Mouse (Mus musculus): ENCODE data around the gene Spock1. TPM values are rescaled to one million over a fixed set of nuclear protein-coding genes. Genes with fewer than 3 reads are reported as not detected.

Gene Spock1
- total RNA-seq, 1 experiment = 0.40 TPM

DNA sequence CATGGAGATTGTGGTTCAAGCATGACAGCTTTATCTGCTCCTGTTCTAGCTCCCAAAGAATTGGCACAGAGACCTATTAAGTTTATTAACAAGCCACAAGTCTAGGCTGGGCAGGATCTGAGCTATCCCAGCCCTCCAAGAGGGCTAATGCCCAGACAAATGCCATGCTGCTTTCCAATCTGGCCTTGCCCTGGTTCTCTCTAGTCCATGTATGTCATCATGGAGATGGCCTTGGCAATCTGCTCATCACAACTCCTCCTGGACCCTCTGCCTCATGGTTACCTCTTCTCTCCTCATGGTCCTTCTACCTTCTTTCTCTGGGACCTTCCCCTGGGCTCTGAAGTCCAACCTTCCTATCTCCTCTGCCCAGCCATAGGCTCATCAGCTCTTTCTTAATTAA lies 35.8 kb upstream of the Spock1 start:
- Histone ChIP-seq H3K27ac (ENCODE audit: insufficient read depth, low read depth, low read length, poor library complexity, severe bottlenecking) (no peak overlapping the region), H3K4me1 (ENCODE audit: control insufficient read depth in 2 of 2, insufficient read depth in 2 of 2, low read length in 2 of 2, poor library complexity in 1 of 2) (no peaks in the 10 kb centered on the region), H3K36me3 (ENCODE audit: control insufficient read depth, insufficient read depth, low read length, poor library complexity, severe bottlenecking) (no peaks in the 10 kb centered on the region), H3K9ac (ENCODE audit: insufficient read depth, low read depth, low read length, poor library complexity, severe bottlenecking) (no peak overlapping the region), H3K9me3 (ENCODE audit: control insufficient read depth, insufficient read depth, low read depth, low read length) (no peaks in the 10 kb centered on the region), H3K4me3 (ENCODE audit: insufficient read depth in 1 of 2, low read depth in 1 of 2, low read length in 2 of 2, poor library complexity in 1 of 2, severe bottlenecking in 1 of 2) (no peak overlapping the region)
- TF ChIP-seq HCFC1 (IDR thresholded peaks at IDR 0.05; ENCODE audit: borderline replicate concordance, insufficient read depth, low read length) = no peak
- no peak for DNase-seq (ENCODE audit: low read depth, low spot score)
- in situ Hi-C loops (cut with MboI; ENCODE audit: low sequenced_read_pairs in 2 of 2, unreplicated experiment in 2 of 2) = no loop called here

DNA sequence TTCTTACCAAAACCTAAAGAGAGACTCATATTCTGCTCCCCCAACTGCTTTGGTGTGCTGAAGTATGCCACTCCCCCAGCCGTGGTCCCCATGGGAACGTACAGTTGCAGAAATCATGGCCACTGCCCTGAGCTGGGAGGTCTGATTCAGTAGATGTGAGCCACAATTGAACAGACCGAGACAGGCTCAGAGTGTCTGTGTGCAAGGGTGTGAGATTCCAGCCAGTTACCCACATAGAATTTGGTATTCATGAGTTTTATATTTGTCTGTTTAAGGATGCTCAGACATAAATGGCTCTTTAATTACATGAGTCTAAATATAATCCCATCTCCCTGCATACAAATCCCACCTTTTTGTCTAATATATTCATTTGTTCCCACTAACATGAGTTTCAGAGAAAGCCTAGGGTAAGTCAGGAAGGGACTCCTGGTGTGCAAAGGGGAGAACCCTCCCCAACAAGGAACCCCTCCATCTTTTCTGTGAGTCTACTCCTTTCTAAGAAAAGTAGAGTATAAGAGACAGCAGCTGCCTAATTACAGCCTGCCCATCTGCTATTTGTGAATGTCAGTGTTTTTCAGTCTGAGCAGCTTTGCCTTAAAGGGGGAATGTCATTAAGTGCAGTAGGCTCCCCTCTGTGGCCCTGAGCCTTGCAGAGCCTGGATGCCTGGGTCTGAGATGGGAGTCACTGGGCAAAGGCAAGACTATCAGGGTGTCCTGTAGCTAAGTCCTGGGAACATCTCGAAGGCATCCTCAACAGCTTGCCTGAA lies 29.5 kb upstream of the Spock1 start:
- Histone ChIP-seq H3K9me3 (ENCODE audit: control insufficient read depth, insufficient read depth, low read depth, low read length) (no peaks in the 10 kb centered on the region), H3K27ac (ENCODE audit: insufficient read depth, low read depth, low read length, poor library complexity, severe bottlenecking) (no peak overlapping the region), H3K36me3 (ENCODE audit: control insufficient read depth, insufficient read depth, low read length, poor library complexity, severe bottlenecking) (no peaks in the 10 kb centered on the region), H3K4me1 (ENCODE audit: control insufficient read depth in 2 of 2, insufficient read depth in 2 of 2, low read length in 2 of 2, poor library complexity in 1 of 2) (no peaks in the 10 kb centered on the region), H3K4me3 (ENCODE audit: insufficient read depth in 1 of 2, low read depth in 1 of 2, low read length in 2 of 2, poor library complexity in 1 of 2, severe bottlenecking in 1 of 2) (no peak overlapping the region), H3K9ac (ENCODE audit: insufficient read depth, low read depth, low read length, poor library complexity, severe bottlenecking) (no peak overlapping the region)
- no peak for DNase-seq (ENCODE audit: low read depth, low spot score)
- TF ChIP-seq HCFC1 (IDR thresholded peaks at IDR 0.05; ENCODE audit: borderline replicate concordance, insufficient read depth, low read length) (no peak), ZC3H11A (IDR thresholded peaks at IDR 0.05; ENCODE audit: borderline replicate concordance, low read depth, low read length) (no peak), MAFK (IDR thresholded peaks at IDR 0.05; ENCODE audit: insufficient read depth, low read depth, low read length) (no peak), CHD2 (IDR thresholded peaks at IDR 0.05; ENCODE audit: low read depth, low read length) (no peak), ZNF384 (IDR thresholded peaks at IDR 0.05; ENCODE audit: low read depth, low read length) (no peak)
- in situ Hi-C loops (cut with MboI; ENCODE audit: low sequenced_read_pairs in 2 of 2, unreplicated experiment in 2 of 2) = no loop called here

DNA sequence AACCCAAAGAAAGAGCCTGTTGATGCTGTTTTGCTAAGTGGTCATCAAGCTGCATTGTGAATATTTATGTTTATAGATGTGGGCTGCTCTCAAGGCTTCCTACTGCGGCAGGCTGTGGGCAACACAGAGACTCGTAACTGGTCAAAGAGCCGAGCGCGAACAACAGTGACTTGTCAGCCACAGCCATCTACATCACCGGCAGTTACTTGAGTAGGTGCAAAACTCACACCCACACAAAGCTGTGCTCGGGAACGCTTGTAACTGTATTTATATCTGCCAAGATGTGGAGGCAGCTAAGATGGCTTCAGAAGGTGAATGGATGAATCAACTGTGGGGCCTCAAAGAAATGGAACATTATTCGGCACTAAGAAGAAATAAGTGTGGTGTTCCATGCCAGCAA lies 23.9 kb upstream of the Spock1 start:
- no peak overlapping the region for H3K27ac ChIP-seq (ENCODE audit: insufficient read depth, low read depth, low read length, poor library complexity, severe bottlenecking)
- in situ Hi-C loops (cut with MboI; ENCODE audit: low sequenced_read_pairs in 2 of 2, unreplicated experiment in 2 of 2) = no loop called here
- H3K9me3 ChIP-seq (ENCODE audit: control insufficient read depth, insufficient read depth, low read depth, low read length) = no peaks in the 10 kb centered on the region
- no peak overlapping the region for H3K4me3 ChIP-seq (ENCODE audit: insufficient read depth in 1 of 2, low read depth in 1 of 2, low read length in 2 of 2, poor library complexity in 1 of 2, severe bottlenecking in 1 of 2)
- no peaks in the 10 kb centered on the region for H3K36me3 ChIP-seq (ENCODE audit: control insufficient read depth, insufficient read depth, low read length, poor library complexity, severe bottlenecking)
- H3K9ac ChIP-seq (ENCODE audit: insufficient read depth, low read depth, low read length, poor library complexity, severe bottlenecking) = no peak overlapping the region
- no peak for DNase-seq (ENCODE audit: low read depth, low spot score)
- TF ChIP-seq MAFK (IDR thresholded peaks at IDR 0.05; ENCODE audit: insufficient read depth, low read depth, low read length) (no peak), HCFC1 (IDR thresholded peaks at IDR 0.05; ENCODE audit: borderline replicate concordance, insufficient read depth, low read length) (no peak), ZC3H11A (IDR thresholded peaks at IDR 0.05; ENCODE audit: borderline replicate concordance, low read depth, low read length) (no peak), CHD2 (IDR thresholded peaks at IDR 0.05; ENCODE audit: low read depth, low read length) (no peak), ZNF384 (IDR thresholded peaks at IDR 0.05; ENCODE audit: low read depth, low read length) (no peak)
- H3K4me1 ChIP-seq (ENCODE audit: control insufficient read depth in 2 of 2, insufficient read depth in 2 of 2, low read length in 2 of 2, poor library complexity in 1 of 2) = peaks cover 3 to 6% of the 10 kb centered on the region in 2 experiments; a peak in 1 of 4 replicates

DNA sequence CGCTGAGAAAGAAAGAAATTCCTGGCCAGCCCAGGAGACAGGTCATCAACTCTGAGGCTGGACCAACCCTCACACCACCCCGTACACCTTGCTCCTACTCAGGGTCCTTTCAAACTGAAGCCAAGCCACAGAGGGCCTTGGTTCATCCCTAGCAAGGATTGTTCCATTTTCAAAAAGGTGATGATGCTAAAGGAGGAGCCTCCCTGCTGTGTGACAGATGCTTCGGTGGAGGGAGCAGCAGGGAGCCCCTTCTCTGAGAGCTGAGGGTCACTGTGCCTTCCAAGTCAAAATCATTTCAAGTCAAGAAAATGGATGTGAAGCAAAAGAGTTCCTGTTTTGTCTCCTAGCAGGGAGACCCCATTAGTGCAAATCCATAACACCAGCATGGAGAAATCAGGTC lies 23.2 kb upstream of the Spock1 start:
- peaks cover 3 to 6% of the 10 kb centered on the region in 2 experiments; a peak in 1 of 4 replicates for H3K4me1 ChIP-seq (ENCODE audit: control insufficient read depth in 2 of 2, insufficient read depth in 2 of 2, low read length in 2 of 2, poor library complexity in 1 of 2)
- TF ChIP-seq ZC3H11A (IDR thresholded peaks at IDR 0.05; ENCODE audit: borderline replicate concordance, low read depth, low read length) (no peak), HCFC1 (IDR thresholded peaks at IDR 0.05; ENCODE audit: borderline replicate concordance, insufficient read depth, low read length) (no peak), MAFK (IDR thresholded peaks at IDR 0.05; ENCODE audit: insufficient read depth, low read depth, low read length) (no peak)
- DNase-seq (ENCODE audit: low read depth, low spot score) = no peak
- no peaks in the 10 kb centered on the region for H3K9me3 ChIP-seq (ENCODE audit: control insufficient read depth, insufficient read depth, low read depth, low read length)
- no peak overlapping the region for H3K9ac ChIP-seq (ENCODE audit: insufficient read depth, low read depth, low read length, poor library complexity, severe bottlenecking)
- H3K36me3 ChIP-seq (ENCODE audit: control insufficient read depth, insufficient read depth, low read length, poor library complexity, severe bottlenecking) = no peaks in the 10 kb centered on the region
- H3K4me3 ChIP-seq (ENCODE audit: insufficient read depth in 1 of 2, low read depth in 1 of 2, low read length in 2 of 2, poor library complexity in 1 of 2, severe bottlenecking in 1 of 2) = no peak overlapping the region
- in situ Hi-C loops (cut with MboI; ENCODE audit: low sequenced_read_pairs in 2 of 2, unreplicated experiment in 2 of 2) = no loop called here
- H3K27ac ChIP-seq (ENCODE audit: insufficient read depth, low read depth, low read length, poor library complexity, severe bottlenecking) = no peak overlapping the region

DNA sequence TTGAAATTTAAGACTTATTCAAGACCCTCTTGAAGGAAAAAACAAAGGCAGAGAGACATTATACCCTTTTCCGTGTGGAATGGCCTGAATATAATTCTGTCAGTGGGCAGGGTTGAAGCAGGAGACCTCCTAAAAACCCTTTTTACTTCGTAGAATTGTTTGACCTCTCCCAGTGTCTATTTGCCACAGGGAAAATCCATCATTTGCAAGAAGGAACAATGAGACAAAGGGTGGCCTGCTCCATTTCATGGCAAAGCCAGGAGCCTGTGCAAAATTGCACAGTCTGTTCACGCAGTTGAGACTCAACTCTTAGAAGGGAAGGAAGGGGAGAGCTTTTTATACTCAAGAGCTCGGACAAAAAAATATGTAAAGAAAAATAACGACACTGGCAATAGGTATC lies 22.6 kb upstream of the Spock1 start:
- Histone ChIP-seq H3K36me3 (ENCODE audit: control insufficient read depth, insufficient read depth, low read length, poor library complexity, severe bottlenecking) (no peaks in the 10 kb centered on the region), H3K4me1 (ENCODE audit: control insufficient read depth in 2 of 2, insufficient read depth in 2 of 2, low read length in 2 of 2, poor library complexity in 1 of 2) (peaks cover 3 to 6% of the 10 kb centered on the region in 2 experiments; a peak in 1 of 4 replicates), H3K9ac (ENCODE audit: insufficient read depth, low read depth, low read length, poor library complexity, severe bottlenecking) (no peak overlapping the region), H3K4me3 (ENCODE audit: insufficient read depth in 1 of 2, low read depth in 1 of 2, low read length in 2 of 2, poor library complexity in 1 of 2, severe bottlenecking in 1 of 2) (no peak overlapping the region), H3K27ac (ENCODE audit: insufficient read depth, low read depth, low read length, poor library complexity, severe bottlenecking) (no peak overlapping the region), H3K9me3 (ENCODE audit: control insufficient read depth, insufficient read depth, low read depth, low read length) (no peaks in the 10 kb centered on the region)
- in situ Hi-C loops (cut with MboI; ENCODE audit: low sequenced_read_pairs in 2 of 2, unreplicated experiment in 2 of 2) = no loop called here
- DNase-seq (ENCODE audit: low read depth, low spot score) = no peak
- TF ChIP-seq ZNF384 (IDR thresholded peaks at IDR 0.05; ENCODE audit: low read depth, low read length) = no peak
- TF ChIP-seq MAFK (IDR thresholded peaks at IDR 0.05; ENCODE audit: insufficient read depth, low read depth, low read length) = no peak
- no peak for TF ChIP-seq CHD2 (IDR thresholded peaks at IDR 0.05; ENCODE audit: low read depth, low read length)
- no peak for TF ChIP-seq HCFC1 (IDR thresholded peaks at IDR 0.05; ENCODE audit: borderline replicate concordance, insufficient read depth, low read length)
- no peak for TF ChIP-seq ZC3H11A (IDR thresholded peaks at IDR 0.05; ENCODE audit: borderline replicate concordance, low read depth, low read length)

All from ES-E14 (cell line).